Mouse (Mus musculus): ENCODE data around the gene Nrxn2. TPM values are rescaled to one million over a fixed set of nuclear protein-coding genes. Genes with fewer than 3 reads are reported as not detected.
A peak's percentile ranks its signal among the peaks of the same experiment; 100 is the strongest.

Gene Nrxn2
- total and polyA plus RNA-seq, 3 experiments = 0.20 to 0.71 (median 0.30) TPM

GRCm38 (mm10) chr19:6409936-6410335, 8.6 kb upstream of the Nrxn2 start:
- Histone ChIP-seq H3K4me2 (ENCODE audit: insufficient read depth, low read depth, poor library complexity, severe bottlenecking) (no peak overlapping the region), H3K4me1 (ENCODE audit: control insufficient read depth in 1 of 2, insufficient read depth in 2 of 2) (peaks cover 0 to 31% of the 10 kb centered on the region in 2 experiments; a peak in 2 of 4 replicates), H3K9ac (ENCODE audit: insufficient read depth, low read depth) (no peak overlapping the region), H3K27ac (ENCODE audit: insufficient read depth, low read depth) (no peak overlapping the region), H3K9me3 (replicated peaks; ENCODE audit: low read length) (no peaks in the 10 kb centered on the region), H3K4me3 (replicated peaks in 1 of 3; ENCODE audit: low read depth in 2 of 3, low read length in 2 of 3, poor library complexity in 1 of 3) (no peak overlapping the region), H3K36me3 (replicated peaks in 1 of 2; ENCODE audit: control insufficient read depth in 1 of 2, insufficient read depth in 1 of 2, low read length in 1 of 2) (peaks cover 0 to 20% of the 10 kb centered on the region in 2 experiments), H3K79me2 (replicated peaks; ENCODE audit: control insufficient read depth, extremely low read depth, insufficient read depth, poor library complexity, severe bottlenecking) (no peaks in the 10 kb centered on the region), H3K27me3 (replicated peaks) (no peaks in the 10 kb centered on the region)
- DNase-seq (ENCODE audit: extremely low read depth) = peak; percentile 25
- no peak for TF ChIP-seq CHD2 (IDR thresholded peaks at IDR 0.05; ENCODE audit: low read length)
- TF ChIP-seq KAT2A (IDR thresholded peaks at IDR 0.05; ENCODE audit: insufficient replicate concordance, low read length) = no peak
- TF ChIP-seq GABPA (IDR thresholded peaks at IDR 0.05; ENCODE audit: insufficient replicate concordance, low read depth, low read length) = no peak
- no peak for TF ChIP-seq IRF4 (IDR thresholded peaks at IDR 0.05; ENCODE audit: low read depth, low read length)
- no peak for TF ChIP-seq TBP (conservative IDR thresholded peaks at IDR 0.05; ENCODE audit: low read depth, low read length)
- TF ChIP-seq ETS1 (conservative IDR thresholded peaks at IDR 0.05; ENCODE audit: low read depth, low read length) = no peak
- no peak for TF ChIP-seq USF1 (IDR thresholded peaks at IDR 0.05; ENCODE audit: low read depth, low read length)
- no peak for TF ChIP-seq BHLHE40 (IDR thresholded peaks at IDR 0.05; ENCODE audit: low read depth, low read length)
- no peak for TF ChIP-seq RAD21 (IDR thresholded peaks at IDR 0.05; ENCODE audit: low read depth, low read length)
- no peak for TF ChIP-seq ZMIZ1 (IDR thresholded peaks at IDR 0.05; ENCODE audit: low read depth, low read length)
- TF ChIP-seq MXI1 (IDR thresholded peaks at IDR 0.05; ENCODE audit: low read depth, low read length) = no peak
- no peak for TF ChIP-seq PAX5 (IDR thresholded peaks at IDR 0.05; ENCODE audit: low read length)
- no peak for TF ChIP-seq JUN (IDR thresholded peaks at IDR 0.05; ENCODE audit: insufficient read depth, low read depth, low read length)
- dilution Hi-C loops (cut with MboI; ENCODE audit: extremely low pct_ligation_motif_present, extremely low pct_unique_long_range_greater_than_20kb, low sequenced_read_pairs) (no loop called here), in situ Hi-C loops (cut with MboI; ENCODE audit: low pct_ligation_motif_present, low pct_unique_long_range_greater_than_20kb, low sequenced_read_pairs) (loop anchor here (5.0 kb wide), 1 partner anchor 47 kb away; no protein-coding TSS in a partner anchor)

DNA sequence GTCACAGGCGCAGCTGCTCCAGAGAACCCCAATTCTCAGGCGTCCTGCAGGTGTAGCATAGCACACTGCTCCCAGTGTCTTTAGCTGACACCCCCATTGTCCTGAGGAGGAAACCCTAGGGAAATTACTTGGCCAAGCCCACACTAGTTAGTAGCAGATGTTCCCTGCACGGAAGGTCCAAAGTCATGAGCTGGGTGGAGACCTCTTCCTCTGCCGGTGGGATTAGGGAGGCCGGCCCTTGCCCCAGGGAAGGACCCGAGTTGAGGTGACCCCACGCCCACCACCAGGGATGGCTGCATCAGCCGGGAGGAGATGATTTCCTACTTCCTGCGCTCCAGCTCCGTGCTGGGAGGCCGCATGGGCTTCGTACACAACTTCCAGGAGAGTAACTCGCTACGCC, 5.7 kb upstream of the Nrxn2 start:
- H3K27me3 ChIP-seq (replicated peaks) = no peaks in the 10 kb centered on the region
- in situ Hi-C loops (cut with MboI; ENCODE audit: low pct_ligation_motif_present, low pct_unique_long_range_greater_than_20kb, low sequenced_read_pairs) = no loop called here

More for the DNA sequence above, 5.7 kb upstream of the Nrxn2 start:
- Histone ChIP-seq H3K9ac (ENCODE audit: insufficient read depth, low read depth) (no peak overlapping the region), H3K36me3 (replicated peaks in 1 of 2; ENCODE audit: control insufficient read depth in 1 of 2, insufficient read depth in 1 of 2, low read length in 1 of 2) (peaks cover 0 to 15% of the 10 kb centered on the region in 2 experiments), H3K79me2 (replicated peaks; ENCODE audit: control insufficient read depth, extremely low read depth, insufficient read depth, poor library complexity, severe bottlenecking) (no peaks in the 10 kb centered on the region), H3K4me3 (replicated peaks in 1 of 3; ENCODE audit: low read depth in 2 of 3, low read length in 2 of 3, poor library complexity in 1 of 3) (no peak overlapping the region), H3K9me3 (replicated peaks; ENCODE audit: low read length) (no peaks in the 10 kb centered on the region), H3K27ac (ENCODE audit: insufficient read depth, low read depth) (no peak overlapping the region), H3K4me1 (ENCODE audit: control insufficient read depth in 1 of 2, insufficient read depth in 2 of 2) (peaks cover 4 to 41% of the 10 kb centered on the region in 2 experiments; a peak in 3 of 4 replicates), H3K4me2 (ENCODE audit: insufficient read depth, low read depth, poor library complexity, severe bottlenecking) (no peak overlapping the region)
- TF ChIP-seq KAT2A (IDR thresholded peaks at IDR 0.05; ENCODE audit: insufficient replicate concordance, low read length) (no peak), SMC3 (IDR thresholded peaks at IDR 0.05; ENCODE audit: low read depth, low read length) (no peak), MAX (IDR thresholded peaks at IDR 0.05; ENCODE audit: low read length) (no peak), MYC (IDR thresholded peaks at IDR 0.05; ENCODE audit: low read depth, low read length) (no peak), NELFE (IDR thresholded peaks at IDR 0.05; ENCODE audit: low read depth, low read length) (no peak), TCF12 (IDR thresholded peaks at IDR 0.05; ENCODE audit: low read depth, low read length) (no peak)
- dilution Hi-C loops (cut with MboI; ENCODE audit: extremely low pct_ligation_motif_present, extremely low pct_unique_long_range_greater_than_20kb, low sequenced_read_pairs) = no loop called here
- no peak for DNase-seq (ENCODE audit: extremely low read depth)

All from CH12.LX (cell line).